Mouse (Mus musculus) liver, embryonic 14.5 days (tissue): ENCODE data around the gene Lrrc3c.

Experiments
- CTCF ChIP-seq: IDR thresholded peaks from 2 replicates; pipeline ENCODE4 v1.5.1; 2016; ENCODE audit warnings: antibody characterized with exemption, low read depth, control low read depth
- EP300 ChIP-seq: IDR thresholded peaks from 2 replicates; pipeline ENCODE4 v1.6.1; 2016; ENCODE audit warnings: antibody characterized with exemption, low read depth

DNA sequence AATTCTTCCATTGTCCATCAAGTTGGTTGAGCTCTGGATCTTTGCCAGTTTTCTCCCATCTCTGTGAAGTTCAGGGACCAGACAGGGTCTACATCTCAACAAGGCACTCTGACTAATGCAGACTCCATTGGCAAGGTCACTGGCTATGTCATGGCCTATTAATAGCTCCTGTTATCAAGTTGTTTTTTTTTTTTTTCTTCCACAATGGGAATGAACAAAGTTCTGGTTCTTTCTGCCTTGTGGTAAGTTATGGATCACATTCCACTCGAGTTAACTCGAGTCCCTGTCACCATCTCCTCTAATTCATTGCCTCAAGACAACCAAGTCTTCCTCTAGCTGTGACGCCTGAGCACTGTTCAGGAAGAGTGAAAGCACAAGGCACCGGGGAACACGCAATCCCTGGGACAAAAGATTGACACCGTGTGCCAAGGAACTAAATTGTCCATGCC is 9.2 kb upstream of the Lrrc3c start:
- TF ChIP-seq EP300, result no peak
- no peak for TF ChIP-seq CTCF
